Mouse (Mus musculus): ENCODE results near the gene Atp5s. TPM values are rescaled to one million over a fixed set of nuclear protein-coding genes. Genes with fewer than 3 reads are reported as not detected.

Gene Atp5s
- total RNA-seq, 2 experiments from 2014 or later, result 27.6 to 28.3 TPM

DNA sequence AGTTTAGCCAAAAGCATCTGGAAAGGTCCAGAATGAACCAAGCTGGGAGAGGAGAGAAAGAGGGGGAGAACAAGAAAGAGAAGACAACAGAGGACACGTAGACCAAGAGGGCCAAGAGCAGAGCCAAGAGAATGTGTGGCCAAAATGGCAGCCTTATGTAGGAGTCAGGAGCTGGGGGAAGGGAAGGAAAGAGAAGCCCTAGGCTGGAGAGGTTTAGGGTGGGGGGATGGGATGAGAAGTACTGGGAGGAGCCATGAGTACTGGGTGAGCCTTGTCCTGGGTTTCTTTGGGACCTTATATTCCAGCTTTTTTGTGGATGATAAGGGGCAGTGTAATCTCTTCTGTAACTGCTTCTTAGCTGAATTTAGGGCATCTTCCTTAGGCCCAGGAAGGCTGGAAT lies 4.5 kb downstream of the Atp5s start:
- intact Hi-C loops (cut with DNase I), result no loop called here

DNA sequence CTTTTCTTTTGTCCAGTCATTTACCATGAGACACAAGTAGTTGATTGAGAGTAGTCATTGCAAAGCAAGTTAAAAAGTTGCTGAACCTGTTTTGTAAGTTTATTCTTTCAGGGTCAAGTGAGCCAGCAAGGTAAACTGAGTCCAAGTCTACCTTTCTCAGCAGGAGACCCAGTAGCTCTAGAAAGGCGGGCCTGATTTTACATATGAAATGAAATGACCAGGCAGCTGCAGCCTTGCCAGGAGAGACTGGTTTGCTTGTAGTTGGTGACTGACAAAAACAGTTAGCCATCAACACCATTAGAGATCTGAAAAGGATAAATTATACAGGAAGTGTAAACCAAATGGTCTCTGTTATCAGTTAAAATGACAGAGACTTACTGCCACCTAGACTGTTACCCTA lies 5.6 kb downstream of the Atp5s start:
- intact Hi-C loops (cut with DNase I), result loop anchor here (5.0 kb wide), 1 partner anchor 72 kb away; no protein-coding TSS in a partner anchor
- DNase-seq (ENCODE audit: low spot score), result no peak

More for the DNA sequence above, 4.5 kb downstream of the Atp5s start:
- DNase-seq (ENCODE audit: low spot score), result no peak

DNA sequence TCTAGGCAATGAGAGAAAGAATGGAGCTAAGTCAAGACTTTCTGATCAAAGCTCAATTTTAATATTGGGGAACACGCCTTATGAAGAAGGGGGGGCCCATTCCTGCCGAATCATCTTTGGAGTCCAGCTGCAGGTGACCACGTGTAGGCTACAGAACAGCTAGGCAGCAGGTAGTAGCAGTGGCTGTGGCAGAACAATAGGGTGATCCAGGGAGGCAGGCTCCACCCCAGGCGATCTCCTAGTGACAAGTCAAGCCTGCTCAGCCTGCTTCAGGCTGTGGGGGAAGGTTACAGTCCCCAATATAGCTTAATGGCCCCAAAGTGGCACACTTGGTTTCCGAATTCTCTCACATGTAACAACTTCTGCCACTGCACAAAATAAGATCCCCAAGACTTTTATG lies 7.5 kb downstream of the Atp5s start:
- intact Hi-C loops (cut with DNase I), result loop anchor here (2.0 to 5.0 kb wide), 2 partner anchors 70 to 161 kb away; partner anchors contain the start of genes Atl1 and Map4k5
- no peak for DNase-seq (ENCODE audit: low spot score)

DNA sequence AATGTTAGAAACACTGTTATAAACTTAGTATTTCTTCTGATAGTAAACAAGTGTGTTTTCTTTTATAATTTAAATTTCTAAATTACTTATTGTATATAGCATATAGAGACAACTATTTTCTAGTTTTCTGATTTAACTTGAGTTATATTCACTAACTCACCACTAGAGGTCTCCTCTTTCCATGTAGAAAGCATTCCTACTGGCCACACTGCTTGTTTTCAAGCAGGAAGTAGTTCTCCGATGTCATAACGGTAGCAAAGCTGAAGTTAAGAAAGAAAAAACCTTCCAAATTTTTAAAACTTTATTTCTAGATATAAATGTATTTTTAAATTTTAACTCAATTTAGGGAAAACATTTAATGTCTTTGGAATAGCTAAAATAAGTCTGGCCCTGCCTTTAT lies 8.8 kb downstream of the Atp5s start:
- no peak for DNase-seq (ENCODE audit: low spot score)
- intact Hi-C loops (cut with DNase I), result loop anchor here (1.0 to 5.0 kb wide), 3 partner anchors 69 to 190 kb away; partner anchors contain the start of genes Atl1 and Map4k5

DNA sequence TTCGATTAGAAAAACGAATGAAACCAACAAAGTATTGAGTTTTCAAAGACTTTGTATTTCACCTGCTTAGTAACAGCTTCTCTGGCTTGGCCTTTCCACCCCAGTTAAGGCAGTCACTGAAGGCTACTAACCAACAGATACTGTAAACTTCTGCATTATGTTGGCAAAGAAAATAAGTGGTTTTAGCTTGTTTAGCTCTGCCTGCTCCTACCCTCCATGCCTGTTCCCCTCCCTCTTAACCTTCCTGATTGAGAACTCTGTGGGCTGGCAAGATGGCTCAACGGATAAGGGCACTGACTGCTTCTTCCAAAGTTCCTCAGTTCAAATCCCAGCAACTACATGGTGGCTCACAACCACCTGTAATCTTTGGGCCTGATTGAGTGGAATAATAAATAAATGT lies 9.2 kb downstream of the Atp5s start:
- no peak for DNase-seq (ENCODE audit: low spot score)
- intact Hi-C loops (cut with DNase I), result loop anchor here (1.0 to 5.0 kb wide), 3 partner anchors 68 to 189 kb away; partner anchors contain the start of genes Atl1 and Map4k5

DNA sequence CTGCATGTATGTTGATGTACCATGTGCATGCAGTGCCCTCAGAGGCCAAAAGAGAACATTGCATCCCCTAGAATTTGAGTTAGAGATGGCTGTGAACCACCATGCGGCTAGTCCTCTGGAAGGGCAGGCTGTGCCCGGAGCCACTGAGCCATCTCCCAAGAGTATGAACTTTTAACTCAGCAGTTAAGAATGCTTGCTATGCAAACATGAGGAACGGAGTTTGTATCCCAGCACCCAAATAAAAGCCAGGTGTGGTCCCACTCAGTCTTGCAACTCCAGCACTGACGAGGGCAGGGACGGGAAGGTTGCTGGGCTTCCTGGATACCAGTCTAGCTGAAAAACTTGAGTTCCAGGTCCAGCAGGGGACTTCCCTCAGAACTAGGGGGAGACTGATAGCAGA lies 17.2 kb downstream of the Atp5s start:
- DNase-seq (ENCODE audit: low spot score), result no peak
- intact Hi-C loops (cut with DNase I), result no loop called here

DNA sequence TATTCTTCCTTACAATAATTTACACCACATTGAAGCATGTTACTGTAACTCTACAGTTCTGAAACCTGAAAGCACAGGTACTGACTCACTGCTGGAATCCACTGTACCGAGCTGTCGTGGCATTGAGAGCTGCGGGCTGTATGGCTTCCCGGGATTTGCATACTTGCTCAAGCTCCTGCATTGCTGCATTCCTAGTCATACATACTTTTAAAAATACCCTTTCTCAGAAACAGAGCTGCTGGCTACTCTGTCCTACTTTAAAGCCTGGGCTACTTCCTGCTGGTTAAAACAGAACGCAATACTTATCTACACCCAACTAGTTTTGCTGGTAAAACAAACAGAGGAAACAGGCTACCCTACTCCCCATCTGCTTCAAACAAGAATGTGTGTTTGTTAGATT lies 19.4 kb downstream of the Atp5s start:
- intact Hi-C loops (cut with DNase I), result no loop called here
- no peak for DNase-seq (ENCODE audit: low spot score)

DNA sequence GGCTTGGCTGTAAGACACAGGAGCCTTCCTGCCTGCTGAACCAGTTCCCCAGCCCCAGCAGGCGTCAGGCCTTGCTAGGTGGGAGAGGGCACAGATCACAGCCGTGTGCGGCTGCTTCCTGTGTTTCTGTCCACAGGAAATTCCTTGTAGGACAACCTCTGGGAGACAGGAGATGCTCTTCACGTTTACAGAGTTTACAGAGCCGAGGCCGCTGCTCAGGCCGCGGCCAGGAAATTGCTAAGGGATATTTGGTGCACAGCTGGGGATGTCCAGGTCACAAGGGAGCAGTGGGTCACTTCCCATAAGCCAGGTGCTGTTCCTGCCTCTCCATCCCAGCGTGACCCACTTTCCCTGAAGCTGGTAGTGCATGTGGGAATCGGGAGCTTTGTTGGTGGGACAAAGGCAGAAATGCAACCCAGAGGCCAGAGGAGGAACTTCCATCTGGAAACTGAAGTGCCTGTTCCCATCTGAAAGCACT lies 27.2 kb downstream of the Atp5s start:
- intact Hi-C loops (cut with DNase I), result no loop called here
- peak; percentile 26 for DNase-seq (ENCODE audit: low spot score)

DNA sequence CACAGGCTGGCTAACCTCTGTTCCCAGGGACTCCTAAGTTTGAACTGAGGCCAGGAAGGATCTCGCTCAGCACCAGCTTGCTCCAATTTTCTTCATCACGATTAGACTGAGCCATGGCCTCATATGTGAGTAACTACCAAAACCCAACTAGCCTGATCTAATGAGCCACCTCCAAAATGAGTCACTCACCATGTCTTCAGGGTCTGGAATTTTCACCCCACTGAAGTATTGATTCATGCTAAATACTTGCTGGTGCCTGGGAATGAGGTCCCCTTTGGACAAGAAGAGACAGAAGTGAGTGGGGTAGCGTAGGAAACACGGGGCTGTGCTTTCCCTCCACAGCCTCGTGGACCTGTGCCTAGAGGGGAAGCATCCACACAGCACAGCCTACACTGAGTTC lies 29.2 kb downstream of the Atp5s start:
- intact Hi-C loops (cut with DNase I), result no loop called here
- DNase-seq (ENCODE audit: low spot score), result no peak

DNA sequence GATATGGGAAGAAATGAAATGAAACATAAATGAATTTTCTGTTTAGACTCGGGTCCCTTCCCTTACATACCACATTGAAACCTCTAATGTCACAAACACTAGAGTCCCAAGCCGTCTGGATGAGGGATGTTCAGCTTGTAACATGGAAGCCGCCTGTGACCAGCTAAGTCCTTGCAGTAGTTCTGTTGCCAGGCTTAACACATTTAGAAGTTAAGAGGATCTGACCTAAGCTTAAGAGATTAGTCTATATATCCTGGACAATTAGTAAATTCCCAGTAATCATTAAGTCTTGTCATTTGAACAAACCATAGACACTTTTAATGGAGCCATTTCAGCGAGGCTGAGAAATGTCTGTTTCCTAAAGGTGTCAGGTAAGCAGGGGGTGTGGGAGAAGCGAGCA lies 31.3 kb downstream of the Atp5s start:
- intact Hi-C loops (cut with DNase I), result loop anchor here (2.0 to 5.0 kb wide), 3 partner anchors 71 to 307 kb away; partner anchors contain the start of genes Atl1 and Map4k5
- no peak for DNase-seq (ENCODE audit: low spot score)

DNA sequence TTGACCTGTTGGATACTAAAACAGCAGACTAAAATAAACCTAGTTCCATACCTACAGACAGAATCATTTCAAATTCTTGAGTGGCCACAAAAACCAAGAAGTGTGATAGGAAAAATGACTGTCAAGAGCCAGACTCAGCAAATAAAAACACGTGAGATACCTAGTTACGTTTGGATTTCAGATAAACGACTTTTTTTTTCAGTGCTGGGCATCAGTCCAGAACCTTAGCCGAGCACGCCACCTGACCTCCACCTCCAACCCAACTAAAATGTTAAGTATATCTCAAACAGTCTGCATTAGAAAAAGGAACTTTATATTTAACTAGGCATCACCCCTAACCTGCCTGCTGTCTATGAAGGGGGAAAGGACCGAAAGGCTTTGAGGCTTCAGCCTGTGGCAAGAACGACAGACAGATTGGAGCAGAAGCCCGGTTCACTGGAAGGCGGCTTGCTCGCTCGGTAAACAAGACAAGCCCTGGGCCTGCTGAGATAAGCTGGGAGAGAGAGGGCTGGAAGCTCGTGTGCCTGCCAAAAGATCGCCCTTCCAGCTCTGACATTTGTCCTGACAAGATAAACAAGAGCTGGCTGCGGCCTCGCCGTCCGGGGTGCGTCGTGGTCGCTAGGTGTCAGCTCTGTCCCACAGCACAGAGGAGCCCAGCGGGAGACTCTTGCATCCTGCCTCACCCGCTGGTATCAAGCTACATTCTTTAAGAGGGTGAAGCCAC lies 32.8 kb downstream of the Atp5s start:
- intact Hi-C loops (cut with DNase I), result loop anchor here (2.0 to 5.0 kb wide), 3 partner anchors 70 to 305 kb away; partner anchors contain the start of genes Atl1 and Map4k5
- DNase-seq (ENCODE audit: low spot score), result peak; percentile 70

DNA sequence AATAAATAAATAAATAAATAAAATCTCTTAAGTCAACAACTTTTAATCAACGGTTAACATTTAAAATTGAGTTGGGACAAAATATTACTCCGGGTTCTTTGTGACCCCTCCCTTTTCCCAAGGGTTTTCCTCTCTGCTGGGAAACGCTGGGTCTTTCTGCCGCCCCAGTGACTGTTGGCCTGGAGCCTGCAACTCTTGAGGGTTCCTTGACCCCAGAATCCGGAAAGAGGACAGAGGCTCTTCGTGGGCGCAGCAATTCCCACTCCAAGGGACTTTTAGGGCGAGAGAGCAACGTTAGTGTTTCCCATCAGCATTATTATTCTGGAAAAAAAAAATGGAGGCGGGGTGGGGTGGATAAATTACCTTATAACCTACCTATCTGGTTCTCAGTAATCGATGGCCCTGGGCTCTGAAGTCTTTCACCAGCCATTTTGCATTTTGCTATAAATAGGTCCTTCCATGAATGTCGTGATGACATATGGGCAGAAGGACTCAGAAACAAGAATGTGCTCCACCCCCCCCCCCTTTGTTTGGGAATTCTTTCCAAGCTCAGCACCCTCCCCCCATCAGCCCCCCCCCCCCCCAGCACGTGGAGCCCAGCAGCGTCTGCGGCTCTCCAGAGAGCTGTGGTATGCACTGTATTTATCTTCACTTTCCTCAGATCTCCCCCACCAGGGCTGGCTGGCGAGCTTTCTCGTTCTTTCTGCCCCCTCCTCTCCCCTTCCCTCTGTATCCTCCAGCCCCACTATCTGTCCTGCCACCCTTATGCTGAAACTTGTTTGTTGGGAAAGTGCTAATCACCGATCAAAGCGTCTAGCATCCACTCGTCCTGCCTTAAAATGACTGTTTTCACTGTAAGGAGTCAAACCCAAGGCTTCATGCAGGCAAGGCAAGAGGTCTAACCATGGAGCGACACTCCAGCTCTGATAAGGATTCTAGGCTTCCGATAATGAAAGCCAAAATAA lies 33.8 kb downstream of the Atp5s start:
- DNase-seq (ENCODE audit: low spot score), result no peak
- intact Hi-C loops (cut with DNase I), result loop anchor here (5.0 kb wide), 1 partner anchor 69 kb away; no protein-coding TSS in a partner anchor

DNA sequence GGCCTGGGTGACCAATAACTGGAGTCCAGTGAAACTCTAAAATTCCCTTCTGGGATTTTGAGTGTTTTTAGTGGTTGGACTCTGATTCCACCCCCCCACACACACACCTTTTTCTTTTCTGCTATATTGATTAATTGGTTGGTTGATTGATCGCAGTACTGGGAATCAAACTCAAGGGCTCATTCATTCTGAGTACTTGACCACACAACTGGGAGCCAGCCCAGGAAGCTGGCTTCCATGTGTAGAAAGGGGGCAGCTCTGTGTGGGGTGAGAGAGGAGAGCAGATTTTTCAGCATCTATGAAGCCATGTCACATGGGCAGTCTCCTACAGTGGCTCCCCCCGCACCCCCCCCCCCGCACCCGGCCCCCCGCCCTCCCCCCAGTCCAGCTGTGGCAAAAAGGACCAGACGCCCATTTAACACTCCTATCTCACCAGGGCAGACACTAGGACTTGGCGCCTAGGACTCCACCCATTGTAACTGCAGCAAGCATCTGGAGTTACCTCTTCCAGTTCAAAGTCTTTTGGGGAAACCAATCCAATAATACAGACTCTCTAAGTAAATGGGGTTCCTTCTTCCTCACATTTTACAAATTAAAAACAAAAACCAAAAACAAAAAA lies 34.6 kb downstream of the Atp5s start:
- DNase-seq (ENCODE audit: low spot score), result no peak
- intact Hi-C loops (cut with DNase I), result loop anchor here (5.0 kb wide), 1 partner anchor 68 kb away; no protein-coding TSS in a partner anchor

DNA sequence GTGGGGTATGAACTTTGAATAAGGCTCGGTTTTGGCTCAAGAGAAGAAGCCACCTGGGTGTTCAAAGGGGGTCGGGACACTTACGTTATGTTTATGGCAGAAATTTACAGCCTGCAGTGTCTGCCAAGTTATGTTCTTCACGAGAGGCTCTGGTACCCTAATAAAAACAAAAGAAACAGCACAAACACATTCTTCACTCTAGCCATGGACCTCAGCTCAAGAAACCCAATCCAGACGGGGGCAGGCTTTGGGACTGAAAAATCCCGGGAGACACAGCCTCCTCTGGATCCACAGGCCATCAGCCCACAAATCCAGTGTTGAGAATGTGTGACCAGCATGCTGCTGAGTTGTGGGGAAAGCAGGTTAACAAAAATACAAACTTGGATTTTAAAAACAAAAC lies 35.3 kb downstream of the Atp5s start:
- intact Hi-C loops (cut with DNase I), result loop anchor here (2.0 kb wide), 1 partner anchor 31 kb away; the partner anchor contains the start of gene Cdkl1
- DNase-seq (ENCODE audit: low spot score), result no peak

DNA sequence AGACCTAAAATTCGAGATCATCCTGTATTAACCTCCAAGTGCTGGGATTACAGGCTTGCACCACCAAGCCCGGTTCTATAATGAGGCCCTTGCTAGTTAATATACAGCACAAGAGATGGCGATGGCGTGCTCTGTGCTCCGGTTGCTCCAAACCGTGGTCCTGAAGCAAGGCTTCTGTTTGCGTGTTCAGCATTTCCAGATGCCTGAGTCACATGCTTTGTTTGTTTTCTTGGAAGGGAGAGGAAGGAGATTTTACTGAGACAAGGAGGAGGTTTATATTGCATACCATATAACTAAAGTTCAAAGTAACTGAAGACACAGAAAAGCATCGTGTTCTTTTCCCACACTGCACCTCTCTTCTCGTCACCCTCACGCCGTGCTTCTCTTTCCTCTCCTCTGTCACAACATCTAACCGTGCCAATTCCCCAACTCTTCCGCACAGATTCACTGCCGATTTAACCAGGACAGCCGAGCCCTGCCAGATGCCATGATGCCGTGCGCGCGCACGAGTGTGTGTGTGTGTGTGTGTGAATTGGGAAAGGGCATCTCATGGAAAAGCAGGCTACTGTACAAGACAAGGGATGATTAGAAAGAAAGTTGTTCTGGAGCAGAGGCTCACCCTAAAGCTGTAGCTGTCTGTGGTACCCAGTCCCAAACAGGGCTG lies 36.1 kb downstream of the Atp5s start:
- no peak for DNase-seq (ENCODE audit: low spot score)

DNA sequence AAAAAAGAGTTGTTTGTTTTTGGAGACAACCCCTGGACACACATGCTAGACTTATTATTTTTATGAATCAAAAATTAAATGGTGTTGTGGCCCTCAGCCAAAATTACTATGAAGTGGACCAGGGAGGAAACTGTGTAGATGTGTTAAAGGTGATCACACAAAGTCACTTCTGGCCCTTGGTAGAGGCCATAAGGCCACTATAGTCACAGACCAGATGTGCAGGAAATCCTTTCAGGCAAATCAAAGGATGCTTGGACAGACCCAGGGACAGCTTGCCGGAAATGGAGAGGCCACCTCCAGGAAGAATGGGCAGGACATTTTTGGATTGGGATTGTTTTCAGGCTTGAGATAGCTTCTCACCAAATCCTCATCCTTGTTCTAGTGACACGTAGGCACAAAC lies 36.9 kb downstream of the Atp5s start:
- DNase-seq (ENCODE audit: low spot score), result peak; percentile 12
- intact Hi-C loops (cut with DNase I), result loop anchor here (2.0 kb wide), 1 partner anchor 29 kb away; the partner anchor contains the start of gene Cdkl1

More for the DNA sequence above, 36.1 kb downstream of the Atp5s start:
- intact Hi-C loops (cut with DNase I), result loop anchor here (2.0 kb wide), 1 partner anchor 30 kb away; the partner anchor contains the start of gene Cdkl1

DNA sequence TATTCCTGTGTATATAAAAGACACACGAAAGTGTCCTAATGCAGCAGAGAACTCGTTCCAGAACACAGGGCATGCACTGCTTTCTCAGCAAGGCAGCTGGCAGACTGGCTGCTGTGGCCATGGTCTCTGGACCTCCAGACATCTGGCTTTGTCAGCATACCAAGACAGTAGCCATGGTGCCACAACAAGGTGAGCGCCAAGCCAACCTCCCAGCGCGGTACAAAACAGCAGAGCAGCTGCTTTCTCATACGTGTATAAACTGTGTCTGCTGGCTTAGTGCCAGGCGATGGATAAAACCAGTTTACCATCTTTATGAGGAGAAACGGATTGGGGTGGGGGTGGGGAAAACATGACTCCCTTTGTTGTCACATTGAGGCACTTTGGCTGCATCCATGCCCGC lies 40.8 kb downstream of the Atp5s start:
- no peak for DNase-seq (ENCODE audit: low spot score)
- intact Hi-C loops (cut with DNase I), result no loop called here

DNA sequence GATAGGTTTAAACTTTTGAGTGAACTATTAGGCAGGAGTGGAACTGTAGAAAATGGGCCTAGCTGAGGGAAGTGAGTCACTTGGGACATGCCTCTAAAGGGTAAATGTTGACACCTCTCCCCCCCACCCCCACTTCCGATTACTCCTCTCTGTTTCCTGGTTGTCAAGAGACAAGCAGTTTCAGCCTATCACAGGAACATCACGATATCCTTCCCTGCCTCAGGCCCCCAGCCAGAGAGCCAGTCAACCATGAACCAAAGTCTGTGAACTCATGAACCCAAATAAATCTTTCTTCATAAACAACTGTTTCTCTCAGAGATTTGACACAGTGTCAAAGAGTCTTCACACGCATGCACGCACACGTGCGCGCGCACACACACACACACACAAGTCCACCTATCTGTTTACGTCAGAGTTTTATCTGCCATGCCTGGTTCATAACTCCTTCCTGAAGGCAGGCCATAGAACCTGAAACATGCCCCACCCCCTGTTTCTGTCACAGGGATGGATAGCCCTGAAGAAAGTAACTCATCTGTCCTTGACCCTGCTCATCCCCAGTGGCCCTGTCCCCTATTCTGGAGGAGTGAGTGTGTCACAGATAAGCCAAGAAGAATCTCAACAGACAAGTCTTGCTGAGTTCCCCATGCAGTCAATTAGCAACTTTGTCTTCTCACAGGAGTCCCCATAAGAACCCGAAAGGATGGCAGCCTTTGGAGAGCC lies 41.6 kb downstream of the Atp5s start:
- no peak for DNase-seq (ENCODE audit: low spot score)
- intact Hi-C loops (cut with DNase I), result no loop called here
